Mouse (Mus musculus) lung, postnatal 36 days (tissue): ENCODE data around the gene Thoc5.

Experiments
- DNase-seq: peaks from one replicate; pipeline ENCODE4 v3.0.0; 2022; ENCODE audit warnings: mixed read lengths

The Thoc5 gene

GRCm38 (mm10) chr11:4916068-4916467, 20.9 kb downstream of the Thoc5 start:
- DNase-seq = peak; percentile 76

- no peak for DNase-seq
Measured at GRCm38 (mm10) chr11:4921281-4921680, 26.2 kb downstream of the Thoc5 start.

GRCm38 (mm10) chr11:4921751-4922150, 26.6 kb downstream of the Thoc5 start:
- DNase-seq = no peak

GRCm38 (mm10) chr11:4927224-4927623, 32.1 kb downstream of the Thoc5 start:
- DNase-seq = no peak

- peak; percentile 30 for DNase-seq
Measured at GRCm38 (mm10) chr11:4931009-4931601, 36.0 kb downstream of the Thoc5 start.

- no peak for DNase-seq
Measured at GRCm38 (mm10) chr11:4936243-4936642, 41.1 kb downstream of the Thoc5 start.

DNA sequence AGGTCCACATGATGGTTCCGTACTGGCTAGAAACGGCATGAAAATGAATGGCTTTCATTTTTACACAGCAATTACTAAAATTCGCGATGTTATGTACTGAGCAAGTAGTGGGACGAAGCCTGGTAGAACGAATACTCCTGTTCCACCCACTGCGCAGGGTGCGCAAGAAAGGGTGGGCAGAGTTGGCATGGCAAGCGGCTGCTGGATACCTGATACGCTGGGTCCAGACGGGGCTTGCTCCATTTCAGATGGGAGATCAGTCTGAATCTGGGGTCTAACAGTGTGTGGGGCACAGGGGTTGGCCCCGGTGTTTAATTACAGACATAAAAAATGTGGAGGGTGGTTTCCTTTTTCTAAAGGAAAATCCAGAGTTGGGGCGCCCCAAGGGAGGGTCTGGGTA, 51.4 kb downstream of the Thoc5 start:
- DNase-seq = no peak

- DNase-seq = peak; percentile 27
Measured at GRCm38 (mm10) chr11:4946947-4947812, 52.1 kb downstream of the Thoc5 start.

- DNase-seq = no peak
Measured at GRCm38 (mm10) chr11:4947813-4948174, 52.7 kb downstream of the Thoc5 start, which contains the start of gene Nefh. TSS of gene Nefh (minus strand) at chr11:4948064.

DNA sequence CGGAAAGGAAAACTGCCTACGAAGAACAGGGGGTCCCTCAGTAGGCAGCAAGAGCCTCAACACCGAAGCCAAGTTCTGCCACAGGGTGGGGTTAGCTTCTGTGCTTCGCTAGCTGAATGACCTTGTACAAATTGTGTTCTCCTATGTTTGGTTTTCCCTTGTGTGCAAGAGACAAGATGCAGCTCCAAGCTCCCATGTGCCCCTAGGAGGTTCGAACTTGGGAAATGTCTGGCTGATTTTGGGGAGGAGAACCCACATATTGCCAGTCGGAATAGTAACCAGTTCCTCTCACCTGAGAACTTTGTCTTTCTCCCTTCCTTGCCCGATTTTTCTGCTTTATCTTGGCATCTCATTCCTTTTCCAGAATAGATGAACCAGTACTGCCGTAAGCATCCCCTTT, 53.7 kb downstream of the Thoc5 start:
- no peak for DNase-seq

GRCm38 (mm10) chr11:4949256-4950044, 54.3 kb downstream of the Thoc5 start:
- DNase-seq = peak; percentile 14

DNA sequence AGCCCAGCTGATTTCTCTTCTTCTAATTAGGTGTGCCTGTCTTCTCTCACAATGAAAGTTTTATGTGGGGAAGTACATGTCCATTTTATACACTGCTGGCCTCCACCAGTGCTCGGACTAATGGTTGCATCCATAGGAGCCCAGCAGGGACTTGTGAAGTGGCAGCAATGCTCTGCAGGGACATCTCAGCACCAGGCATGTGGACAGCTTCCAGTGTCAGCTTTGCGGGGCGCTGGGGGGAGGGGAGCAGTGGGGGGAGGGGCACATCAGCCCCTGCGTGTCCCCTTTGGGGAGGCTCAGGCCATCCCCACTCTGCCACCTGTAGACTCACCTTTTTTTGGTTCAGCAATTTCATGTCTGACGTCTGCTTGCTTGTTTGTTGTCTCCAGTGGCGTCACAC, 58.3 kb downstream of the Thoc5 start:
- no peak for DNase-seq

GRCm38 (mm10) chr11:4953918-4954317, 58.8 kb downstream of the Thoc5 start:
- DNase-seq = peak; percentile 28

GRCm38 (mm10) chr11:4963099-4963808, 68.1 kb downstream of the Thoc5 start:
- DNase-seq = no peak

DNA sequence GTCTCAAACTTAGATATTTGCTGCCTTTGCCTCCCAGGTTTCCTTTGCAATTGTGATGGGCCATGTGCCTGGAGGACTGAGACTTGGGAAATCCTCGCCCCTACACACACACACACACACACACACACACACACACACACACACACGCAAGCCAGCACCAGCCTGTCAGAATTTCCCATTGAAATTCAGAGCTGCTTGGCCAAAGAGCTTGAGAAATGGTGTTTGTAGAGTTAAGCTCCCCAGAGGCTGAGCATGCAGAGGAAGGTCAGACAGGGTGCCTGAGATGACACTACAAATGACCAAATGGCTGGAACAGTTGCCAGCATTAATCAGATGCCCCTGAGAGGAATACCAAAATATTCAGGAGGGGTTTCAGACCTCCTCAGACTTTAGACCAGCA, 71.2 kb downstream of the Thoc5 start:
- no peak for DNase-seq

GRCm38 (mm10) chr11:4966888-4967287, 71.8 kb downstream of the Thoc5 start:
- DNase-seq = no peak

DNA sequence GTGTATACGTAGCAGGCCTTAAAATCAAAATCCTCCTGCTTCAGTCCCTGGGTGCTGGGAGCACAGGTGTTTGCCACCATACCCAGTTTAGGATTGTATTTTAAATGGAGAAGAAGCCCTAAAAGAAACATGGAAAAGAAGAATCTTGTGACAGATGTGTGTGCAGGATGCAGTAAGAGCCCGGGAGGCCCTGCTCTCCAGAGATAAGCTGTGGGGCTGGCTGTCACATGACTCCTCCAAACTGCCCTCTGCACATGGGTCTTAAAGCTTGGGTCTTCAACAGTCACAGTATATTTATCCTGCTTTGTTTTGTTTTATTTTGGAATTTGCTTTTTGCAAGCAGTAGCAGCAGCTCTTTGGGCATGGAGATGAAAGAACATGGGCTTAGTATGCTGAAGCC, 72.4 kb downstream of the Thoc5 start:
- DNase-seq = no peak

DNA sequence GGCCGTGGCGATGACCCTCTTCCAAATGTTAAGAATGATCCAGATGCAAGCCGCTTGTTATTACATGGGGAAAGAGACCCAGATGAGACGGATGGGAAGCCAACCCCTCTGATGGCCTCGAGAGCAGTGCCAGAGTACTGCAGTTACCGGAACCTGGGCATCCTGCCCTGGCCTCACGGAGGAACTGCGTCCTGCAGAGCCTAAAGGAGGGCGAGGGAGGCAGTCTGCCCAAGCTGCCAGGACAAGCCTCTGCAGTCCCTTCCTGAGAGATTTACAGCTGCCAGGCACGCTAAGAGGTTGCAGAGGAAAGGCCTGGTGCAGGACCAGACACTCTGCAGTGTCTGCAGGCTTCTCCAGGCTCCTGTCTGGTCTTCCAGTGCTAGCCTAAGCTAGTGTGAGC, 73.3 kb downstream of the Thoc5 start:
- peak; percentile 11 for DNase-seq

- DNase-seq = peak; percentile 84
Measured at GRCm38 (mm10) chr11:4972967-4973870, 78.1 kb downstream of the Thoc5 start.

- DNase-seq = no peak
Measured at GRCm38 (mm10) chr11:4973871-4974256, 78.7 kb downstream of the Thoc5 start.

DNA sequence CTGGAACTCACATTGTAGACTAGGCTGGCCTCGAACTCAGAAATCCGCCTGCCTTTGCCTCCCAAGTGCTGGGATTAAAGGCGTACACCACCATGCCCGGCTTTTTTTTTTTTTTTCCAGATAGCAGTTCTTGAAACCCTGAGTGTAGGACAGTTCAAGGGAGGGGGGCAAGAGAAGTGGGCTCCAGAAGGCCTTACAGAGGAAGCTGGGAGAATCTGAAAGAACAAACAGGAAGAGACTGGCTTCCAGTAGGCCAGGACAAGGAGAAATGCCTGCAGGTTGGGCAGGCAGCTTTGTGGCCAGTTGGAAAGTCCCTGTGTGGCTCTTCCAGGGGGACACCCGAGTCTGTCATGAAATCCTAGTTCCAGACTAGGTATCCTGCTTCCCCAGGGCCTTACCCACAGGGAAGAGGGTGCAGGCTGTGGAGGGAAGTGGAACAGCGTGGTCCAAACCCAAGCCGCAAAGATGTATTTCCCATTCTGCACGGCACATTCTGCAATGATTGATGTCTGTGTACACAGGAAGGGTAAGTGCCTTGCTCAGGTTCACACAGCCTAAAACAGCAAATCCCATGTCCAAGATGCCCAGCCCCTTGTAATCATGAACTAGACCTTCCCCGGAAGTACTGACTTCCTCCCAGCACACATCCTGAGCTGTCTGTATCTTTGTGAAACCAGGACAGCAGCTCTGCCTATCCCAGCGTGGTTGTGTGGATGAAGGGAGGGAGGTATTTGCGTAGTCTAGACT, 79.4 kb downstream of the Thoc5 start:
- peak; percentile 71 for DNase-seq
